Mouse (Mus musculus): ENCODE measurements around the gene Ccdc107. TPM values are rescaled to one million over a fixed set of nuclear protein-coding genes. Genes with fewer than 3 reads are reported as not detected.

The Ccdc107 gene
- total and polyA plus RNA-seq, 2 experiments from 2014 or later: 74.0 to 107 TPM

GRCm38 (mm10) chr4:43511675-43512454 lies 19.2 kb downstream of the Ccdc107 start:
- Histone ChIP-seq H3K9ac (replicated peaks; ENCODE audit: low read length, poor library complexity, severe bottlenecking) (no peak overlapping the region), H3K4me3 (ENCODE audit: low read depth, low read length) (no peak overlapping the region), H3K4me1 (ENCODE audit: insufficient read depth, low read length) (no peaks in the 10 kb centered on the region; the same call in 1 of the 2 replicates), H3K9me3 (ENCODE audit: low read length) (no peaks in the 10 kb centered on the region), H3K27me3 (ENCODE audit: insufficient read depth, low read length) (peaks cover 16% of the 10 kb centered on the region), H3K27ac (ENCODE audit: low read depth, low read length) (no peak overlapping the region), H3K4me2 (ENCODE audit: low read depth, low read length, poor library complexity, severe bottlenecking) (no peak overlapping the region), H3K36me3 (ENCODE audit: insufficient read depth, low read length) (no peaks in the 10 kb centered on the region)
- WGBS: 86% methylated on average over 17 of the region's 19 CpGs
- TF ChIP-seq CTCF (IDR thresholded peaks at IDR 0.05): no peak
- DNase-seq (ENCODE audit: low spot score): no peak
- no peak for ATAC-seq (ENCODE audit: low FRiP score)

GRCm38 (mm10) chr4:43512653-43513052 lies 20.0 kb downstream of the Ccdc107 start:
- Histone ChIP-seq H3K4me2 (ENCODE audit: low read depth, low read length, poor library complexity, severe bottlenecking) (no peak overlapping the region), H3K9ac (replicated peaks; ENCODE audit: low read length, poor library complexity, severe bottlenecking) (no peak overlapping the region), H3K9me3 (ENCODE audit: low read length) (no peaks in the 10 kb centered on the region), H3K4me3 (ENCODE audit: low read depth, low read length) (no peak overlapping the region), H3K27me3 (ENCODE audit: insufficient read depth, low read length) (peaks cover 12% of the 10 kb centered on the region), H3K36me3 (ENCODE audit: insufficient read depth, low read length) (no peaks in the 10 kb centered on the region), H3K4me1 (ENCODE audit: insufficient read depth, low read length) (no peaks in the 10 kb centered on the region; the same call in 1 of the 2 replicates), H3K27ac (ENCODE audit: low read depth, low read length) (no peak overlapping the region)
- DNase-seq (ENCODE audit: low spot score): no peak
- WGBS: 67% methylated on average over 7 of the region's 7 CpGs
- no peak for TF ChIP-seq CTCF (IDR thresholded peaks at IDR 0.05)
- ATAC-seq (ENCODE audit: low FRiP score): no peak

- Histone ChIP-seq H3K4me2 (ENCODE audit: low read depth, low read length, poor library complexity, severe bottlenecking) (no peak overlapping the region), H3K36me3 (ENCODE audit: insufficient read depth, low read length) (no peaks in the 10 kb centered on the region), H3K4me3 (ENCODE audit: low read depth, low read length) (no peak overlapping the region), H3K4me1 (ENCODE audit: insufficient read depth, low read length) (no peaks in the 10 kb centered on the region; the same call in 1 of the 2 replicates), H3K9ac (replicated peaks; ENCODE audit: low read length, poor library complexity, severe bottlenecking) (no peak overlapping the region), H3K9me3 (ENCODE audit: low read length) (no peaks in the 10 kb centered on the region), H3K27ac (ENCODE audit: low read depth, low read length) (no peak overlapping the region), H3K27me3 (ENCODE audit: insufficient read depth, low read length) (peaks cover 12% of the 10 kb centered on the region)
- DNase-seq (ENCODE audit: low spot score) (no peak), ATAC-seq (ENCODE audit: low FRiP score) (no peak)
- no peak for TF ChIP-seq CTCF (IDR thresholded peaks at IDR 0.05)
- 81% methylated on average over 4 of the region's 4 CpGs for WGBS
Measured at GRCm38 (mm10) chr4:43513300-43513699, 20.6 kb downstream of the Ccdc107 start.

GRCm38 (mm10) chr4:43513791-43514190 lies 21.1 kb downstream of the Ccdc107 start:
- H3K9ac ChIP-seq (replicated peaks; ENCODE audit: low read length, poor library complexity, severe bottlenecking): no peak overlapping the region
- H3K27me3 ChIP-seq (ENCODE audit: insufficient read depth, low read length): peaks cover 8% of the 10 kb centered on the region
- WGBS: 78% methylated on average over 4 of the region's 4 CpGs
- H3K4me1 ChIP-seq (ENCODE audit: insufficient read depth, low read length): no peaks in the 10 kb centered on the region
- ATAC-seq (ENCODE audit: low FRiP score) (no peak), DNase-seq (ENCODE audit: low spot score) (no peak)
- H3K36me3 ChIP-seq (ENCODE audit: insufficient read depth, low read length): no peaks in the 10 kb centered on the region
- TF ChIP-seq CTCF (IDR thresholded peaks at IDR 0.05): no peak
- H3K27ac ChIP-seq (ENCODE audit: low read depth, low read length): no peak overlapping the region
- no peak overlapping the region for H3K4me3 ChIP-seq (ENCODE audit: low read depth, low read length)
- no peaks in the 10 kb centered on the region for H3K9me3 ChIP-seq (ENCODE audit: low read length)
- H3K4me2 ChIP-seq (ENCODE audit: low read depth, low read length, poor library complexity, severe bottlenecking): no peak overlapping the region

GRCm38 (mm10) chr4:43515764-43516708 lies 23.3 kb downstream of the Ccdc107 start:
- Histone ChIP-seq H3K4me2 (ENCODE audit: low read depth, low read length, poor library complexity, severe bottlenecking) (no peak overlapping the region), H3K9ac (replicated peaks; ENCODE audit: low read length, poor library complexity, severe bottlenecking) (no peak overlapping the region), H3K4me1 (ENCODE audit: insufficient read depth, low read length) (no peaks in the 10 kb centered on the region), H3K27ac (ENCODE audit: low read depth, low read length) (no peak overlapping the region), H3K9me3 (ENCODE audit: low read length) (no peaks in the 10 kb centered on the region), H3K4me3 (ENCODE audit: low read depth, low read length) (no peak overlapping the region), H3K27me3 (ENCODE audit: insufficient read depth, low read length) (no peaks in the 10 kb centered on the region), H3K36me3 (ENCODE audit: insufficient read depth, low read length) (no peaks in the 10 kb centered on the region)
- 72% methylated on average over 11 of the region's 11 CpGs for WGBS
- ATAC-seq (ENCODE audit: low FRiP score) (no peak), DNase-seq (ENCODE audit: low spot score) (no peak)
- TF ChIP-seq CTCF (IDR thresholded peaks at IDR 0.05): no peak
